Mouse (Mus musculus): ENCODE data around the gene BC005537.

GRCm38 (mm10) chr13:24844983-24845955, 43.8 kb downstream of the BC005537 start, which contains the start of gene D130043K22Rik:
- TF ChIP-seq CTCF (IDR thresholded peaks at IDR 0.05; ENCODE audit: borderline replicate concordance, extremely low read depth, insufficient read depth, insufficient read length), result no peak
- no peak for TF ChIP-seq POLR2A (IDR thresholded peaks at IDR 0.05; ENCODE audit: borderline replicate concordance, extremely low read depth, insufficient read depth, insufficient read length, poor library complexity, severe bottlenecking)

All from brain, embryonic 14.5 days (tissue).